Mouse (Mus musculus): Measurements from ENCODE around the gene 4921517D22Rik.

Gene 4921517D22Rik

DNA sequence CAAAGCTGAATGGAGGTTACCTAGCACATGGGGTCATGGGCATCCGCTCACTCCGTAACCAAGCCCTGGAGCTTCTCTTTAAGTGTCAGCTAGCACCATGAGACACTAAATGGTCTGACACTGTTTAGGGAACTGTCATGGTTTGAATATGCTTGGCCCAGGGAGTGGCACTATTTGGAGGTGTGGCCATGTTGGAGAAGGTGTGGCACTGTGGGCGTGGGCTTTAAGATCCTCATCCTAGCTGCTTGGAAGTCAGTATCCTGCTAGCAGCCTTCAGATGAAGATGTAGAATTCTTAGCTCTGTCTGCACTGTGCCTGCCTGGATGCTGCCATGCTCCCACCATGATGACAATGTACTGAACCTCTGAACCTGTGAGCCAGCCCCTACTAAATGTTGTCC, 33.5 kb downstream of the 4921517D22Rik start:
- no peak for DNase-seq (ENCODE audit: low spot score)

DNA sequence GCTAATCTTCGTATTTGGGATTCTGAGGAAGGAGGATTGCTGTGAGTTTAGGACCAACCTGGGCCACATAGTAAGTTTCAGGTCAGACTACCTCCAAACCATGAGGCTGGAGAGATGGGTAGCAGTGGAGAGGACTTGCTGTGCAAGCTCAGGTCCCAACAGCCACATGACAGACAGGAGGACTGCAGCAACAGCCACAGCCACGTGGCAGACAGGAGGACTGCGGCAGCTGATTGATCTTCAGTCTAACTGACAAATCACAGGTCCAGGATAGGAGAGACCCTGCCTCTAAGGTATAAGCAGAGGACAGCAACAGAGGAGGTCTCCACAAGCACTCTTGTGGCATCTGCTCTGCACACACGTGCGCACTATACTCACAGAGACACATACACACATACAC, 36.1 kb downstream of the 4921517D22Rik start:
- no peak for DNase-seq (ENCODE audit: low spot score)

DNA sequence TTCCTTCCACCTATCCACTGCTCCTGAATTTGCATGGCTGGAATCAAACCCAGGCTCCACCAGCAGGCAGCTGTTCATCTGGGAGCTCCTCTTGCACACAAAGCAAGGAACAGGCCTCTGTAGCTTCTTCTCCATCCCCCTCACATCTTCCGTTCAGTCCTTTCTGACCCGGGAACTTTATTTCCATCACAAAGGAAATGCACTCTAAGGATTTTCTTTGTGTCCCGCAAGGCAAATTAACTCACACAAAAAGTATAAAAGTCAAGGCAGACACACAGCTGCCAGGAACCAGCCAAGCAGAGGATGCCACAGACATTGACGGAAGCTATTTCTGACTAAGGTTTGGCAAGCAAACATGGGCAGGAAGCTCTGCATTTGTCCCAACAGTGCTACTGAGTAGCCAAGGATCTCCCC, 36.9 kb downstream of the 4921517D22Rik start:
- DNase-seq (ENCODE audit: low spot score) = no peak

DNA sequence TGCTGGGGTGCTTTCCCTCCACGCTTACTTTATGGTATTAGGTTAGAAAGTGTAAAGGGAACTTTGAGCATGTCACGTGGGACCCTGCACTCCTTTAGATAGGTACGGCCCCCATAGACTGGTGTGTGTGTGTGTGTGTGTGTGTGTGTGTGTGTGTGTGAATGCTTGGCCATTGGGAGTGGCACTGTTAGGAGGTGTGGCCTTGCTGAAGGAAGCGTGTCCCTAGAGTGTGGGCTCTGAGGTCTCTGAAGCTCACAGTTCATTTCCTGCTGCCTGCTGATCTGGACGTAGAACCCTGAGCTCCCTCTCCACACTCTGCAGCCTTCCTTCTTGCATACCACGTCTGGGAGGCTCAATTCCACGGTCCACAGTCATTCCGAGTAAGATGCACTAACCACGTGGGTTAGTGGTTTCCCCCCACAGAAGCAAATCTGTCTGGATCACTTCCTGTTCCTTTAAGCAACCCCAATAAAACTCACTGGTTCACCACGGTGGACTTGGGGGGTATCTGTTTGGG, 37.5 kb downstream of the 4921517D22Rik start:
- DNase-seq (ENCODE audit: low spot score) = peak; percentile 29

DNA sequence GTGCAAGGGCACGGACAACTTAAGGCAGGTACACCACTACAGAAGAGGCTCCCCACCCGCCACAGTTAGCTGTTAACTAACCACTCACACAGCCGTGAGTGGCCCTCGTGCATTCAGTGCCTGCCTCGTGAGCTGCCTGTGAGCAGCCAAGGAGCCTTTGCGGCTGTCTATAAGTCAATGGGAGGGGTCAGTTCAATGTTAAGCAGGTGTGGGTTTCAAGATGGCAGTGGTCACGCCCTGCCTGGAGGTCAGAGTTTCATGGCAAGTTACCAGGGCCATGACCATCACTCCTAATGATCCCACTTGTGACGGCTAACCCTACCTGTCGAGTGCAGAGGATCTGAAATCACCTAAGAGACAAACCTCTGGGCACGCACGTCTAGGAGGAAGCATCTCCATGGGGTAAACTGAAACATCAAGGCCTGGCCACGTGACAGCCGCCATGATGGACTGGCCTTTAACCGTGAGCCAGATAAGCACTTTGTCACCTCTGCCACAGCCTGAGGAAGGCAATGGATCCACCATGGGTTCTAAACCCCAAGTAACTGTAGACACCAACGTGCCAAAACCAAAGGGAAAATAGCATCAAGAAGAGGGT, 38.1 kb downstream of the 4921517D22Rik start:
- no peak for DNase-seq (ENCODE audit: low spot score)

DNA sequence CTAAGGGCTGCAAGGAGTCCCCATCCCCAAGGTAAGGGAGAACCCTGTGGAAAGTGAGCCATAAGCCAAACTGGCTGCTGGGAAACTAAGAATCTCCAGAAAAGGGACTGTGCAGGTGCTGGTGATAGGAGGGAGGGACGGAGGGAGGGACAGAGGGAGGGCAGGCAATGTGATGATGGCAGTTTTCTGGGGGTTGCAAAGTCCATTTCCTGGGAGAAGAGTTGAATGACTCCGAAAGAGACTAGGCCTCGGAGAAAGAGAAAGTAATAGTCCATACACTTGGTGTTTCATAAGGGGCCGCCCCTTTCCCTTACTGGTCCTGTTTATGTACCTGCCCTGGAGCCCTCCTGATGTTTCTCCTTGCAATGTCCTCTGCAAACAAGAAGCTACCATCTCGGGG, 39.4 kb downstream of the 4921517D22Rik start:
- no peak for DNase-seq (ENCODE audit: low spot score)

DNA sequence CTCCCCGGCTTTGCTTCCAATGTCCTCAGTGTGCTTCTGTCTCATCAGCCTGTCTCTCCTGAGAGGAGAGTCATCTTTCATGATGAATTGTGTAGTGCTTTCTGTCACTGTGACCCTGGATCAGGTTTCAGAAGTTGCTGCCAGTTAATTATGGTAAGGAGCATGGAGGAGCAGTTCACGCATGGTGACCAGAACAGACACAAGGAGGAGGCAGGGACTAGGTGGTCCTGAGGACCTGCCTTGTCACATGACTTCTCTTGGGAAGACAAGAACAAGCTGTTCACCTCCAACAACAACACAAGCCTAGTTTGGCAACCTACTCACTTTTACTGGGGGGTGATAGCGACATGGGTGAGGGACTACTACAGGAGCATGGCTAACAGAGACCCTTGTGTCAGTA, 40.8 kb downstream of the 4921517D22Rik start:
- no peak for DNase-seq (ENCODE audit: low spot score)

DNA sequence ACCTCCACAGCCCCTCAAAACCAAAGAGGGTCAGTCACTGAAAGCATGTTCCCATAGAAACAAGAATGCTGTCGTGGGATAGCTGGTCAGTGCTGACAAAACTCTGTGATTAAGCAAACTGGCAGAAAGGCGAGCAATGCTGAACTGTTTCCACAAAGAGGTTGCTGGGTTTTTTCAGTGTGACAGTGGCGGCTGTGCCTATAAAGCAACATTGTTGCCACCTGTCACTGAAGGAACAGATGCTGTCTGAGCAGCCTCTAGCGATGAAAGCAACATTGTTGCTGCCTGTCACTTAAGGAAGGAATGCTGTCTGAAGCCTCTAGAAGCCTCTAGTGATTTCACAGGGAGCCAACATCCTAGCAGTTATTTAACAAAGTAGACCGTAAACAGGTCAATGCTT, 41.3 kb downstream of the 4921517D22Rik start:
- DNase-seq (ENCODE audit: low spot score) = no peak

DNA sequence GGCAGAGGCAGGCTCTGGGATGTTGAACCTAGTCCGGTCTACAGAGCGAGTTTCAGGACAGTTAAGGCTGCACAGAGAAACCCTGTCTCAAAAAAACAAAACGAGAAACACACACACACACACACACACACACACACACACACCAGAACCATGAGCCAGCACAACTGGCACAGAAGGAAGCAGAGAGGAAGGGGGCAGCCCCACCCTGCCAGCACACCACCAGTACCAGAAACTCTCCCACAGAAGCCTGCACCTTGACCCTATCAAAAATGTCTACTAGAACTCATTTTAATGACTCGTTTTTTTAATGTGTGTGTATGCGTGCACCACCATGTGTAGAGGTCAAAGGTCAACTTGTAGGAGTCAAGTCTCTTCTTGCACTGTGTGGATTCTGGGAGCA, 44.1 kb downstream of the 4921517D22Rik start:
- DNase-seq (ENCODE audit: low spot score) = no peak

DNA sequence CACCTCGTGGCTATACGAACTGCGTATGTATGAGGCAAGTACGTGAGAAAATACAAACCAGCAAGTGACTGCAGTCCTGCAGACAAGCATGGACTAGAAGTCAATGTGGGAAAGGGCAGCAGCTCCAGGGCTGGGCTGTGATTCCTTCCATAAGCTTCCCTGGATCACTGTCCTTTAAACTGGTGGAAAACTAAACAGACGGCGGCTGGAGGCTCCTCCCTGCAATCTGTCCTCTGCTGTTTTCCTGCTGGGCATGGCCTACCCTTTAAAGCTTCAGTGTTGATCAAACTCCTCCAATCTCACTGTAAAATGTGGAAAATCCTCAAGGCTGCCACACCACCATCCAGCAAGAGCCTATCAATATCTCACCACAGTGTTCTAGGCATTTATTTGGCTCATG, 45.3 kb downstream of the 4921517D22Rik start:
- DNase-seq (ENCODE audit: low spot score) = no peak

DNA sequence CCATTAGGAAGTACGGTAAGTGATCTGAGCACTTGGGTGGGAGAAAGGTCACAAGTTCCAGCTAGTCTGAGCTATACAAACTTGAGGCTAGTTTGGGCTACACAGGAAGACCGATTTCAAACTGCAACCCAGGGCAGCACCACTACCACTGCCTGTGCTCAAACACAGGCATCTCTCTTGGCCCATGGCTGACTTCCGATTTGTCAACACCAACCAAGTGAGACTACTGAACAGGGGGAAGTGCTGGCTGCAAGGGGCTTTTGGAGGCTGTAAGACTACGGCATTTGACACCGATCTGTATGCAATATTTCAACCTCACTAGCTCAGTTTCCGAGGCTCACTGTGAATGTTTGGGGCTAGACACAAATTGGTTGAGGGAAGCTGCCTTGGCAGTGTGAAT, 46.4 kb downstream of the 4921517D22Rik start:
- no peak for DNase-seq (ENCODE audit: low spot score)

DNA sequence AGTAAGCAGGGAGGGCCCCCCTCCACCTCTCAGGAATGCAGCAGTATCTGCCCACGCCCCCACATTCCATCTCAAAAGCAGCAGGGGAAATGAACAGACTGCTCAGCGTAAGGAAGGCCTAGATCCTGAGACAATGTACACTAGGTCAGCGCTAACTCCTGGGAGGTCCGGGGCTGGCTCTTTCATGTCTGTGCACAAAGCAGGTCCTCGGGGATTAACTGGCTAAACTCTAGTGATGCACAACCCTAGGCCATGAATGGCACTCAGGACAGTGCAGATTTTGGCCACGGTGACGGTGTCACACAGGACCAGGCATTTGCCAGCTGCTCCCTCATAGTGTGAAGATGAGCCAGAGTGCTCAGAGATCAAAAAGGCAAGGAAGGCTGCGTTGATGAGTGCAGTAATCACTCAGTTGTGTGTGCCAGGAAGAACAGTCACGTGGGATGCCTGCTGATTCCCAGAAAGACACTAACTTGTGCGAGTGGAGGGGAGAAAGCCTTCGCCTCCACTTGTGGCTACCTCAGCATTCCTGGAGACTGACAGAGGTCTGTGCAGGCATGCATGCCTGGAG, 47.1 kb downstream of the 4921517D22Rik start:
- DNase-seq (ENCODE audit: low spot score) = no peak

DNA sequence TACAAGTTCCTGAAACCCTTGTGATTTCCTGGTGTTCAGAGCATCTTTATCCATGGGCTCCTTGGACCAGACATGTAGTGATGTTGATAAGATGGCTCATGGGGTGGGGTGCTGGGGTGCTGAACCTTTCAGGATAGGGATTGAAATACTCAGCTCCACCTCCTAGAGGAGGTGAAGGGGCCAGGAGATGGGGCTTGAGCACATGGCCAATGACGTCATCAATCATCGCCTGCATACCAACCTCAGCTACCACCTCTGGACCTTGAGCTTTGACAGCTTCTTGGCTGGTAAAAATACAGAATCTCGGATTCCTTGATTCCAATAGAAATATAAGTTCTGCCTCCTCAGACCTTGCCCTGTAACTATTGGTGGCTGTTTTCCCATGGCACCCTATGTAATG, 48.4 kb downstream of the 4921517D22Rik start:
- DNase-seq (ENCODE audit: low spot score) = no peak

DNA sequence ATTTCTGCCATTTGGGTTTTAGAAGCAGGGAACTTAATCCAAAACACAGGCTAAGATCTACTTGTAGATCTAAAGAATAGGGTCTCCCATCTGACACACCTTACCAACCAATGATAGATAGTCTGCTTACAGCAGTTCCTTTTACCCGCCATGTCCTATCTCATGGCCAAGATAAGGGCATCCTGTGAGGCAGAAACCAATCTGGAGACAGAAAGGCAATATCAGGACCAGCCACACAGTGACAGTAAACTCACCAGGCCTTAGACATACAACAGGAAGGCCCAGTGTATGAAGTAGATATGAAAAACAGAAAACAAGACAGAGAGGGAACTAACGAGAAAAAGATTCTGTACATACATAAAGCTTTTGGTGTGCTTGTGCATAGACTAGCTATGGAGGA, 51.1 kb downstream of the 4921517D22Rik start:
- DNase-seq (ENCODE audit: low spot score) = no peak

DNA sequence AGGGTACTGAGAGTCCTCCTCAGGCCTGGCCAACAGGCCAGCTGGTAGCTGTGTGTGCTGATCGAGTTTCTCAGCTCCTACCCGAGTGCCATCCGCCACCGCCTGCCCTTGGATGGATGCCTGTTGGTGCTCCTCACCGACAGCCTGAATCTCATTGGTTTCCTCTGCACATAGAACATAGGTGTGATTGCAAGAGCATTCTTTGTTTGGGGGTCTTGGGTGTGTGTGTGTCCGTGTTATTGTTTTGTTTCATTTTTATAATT, 53.8 kb downstream of the 4921517D22Rik start:
- no peak for DNase-seq (ENCODE audit: low spot score)

DNA sequence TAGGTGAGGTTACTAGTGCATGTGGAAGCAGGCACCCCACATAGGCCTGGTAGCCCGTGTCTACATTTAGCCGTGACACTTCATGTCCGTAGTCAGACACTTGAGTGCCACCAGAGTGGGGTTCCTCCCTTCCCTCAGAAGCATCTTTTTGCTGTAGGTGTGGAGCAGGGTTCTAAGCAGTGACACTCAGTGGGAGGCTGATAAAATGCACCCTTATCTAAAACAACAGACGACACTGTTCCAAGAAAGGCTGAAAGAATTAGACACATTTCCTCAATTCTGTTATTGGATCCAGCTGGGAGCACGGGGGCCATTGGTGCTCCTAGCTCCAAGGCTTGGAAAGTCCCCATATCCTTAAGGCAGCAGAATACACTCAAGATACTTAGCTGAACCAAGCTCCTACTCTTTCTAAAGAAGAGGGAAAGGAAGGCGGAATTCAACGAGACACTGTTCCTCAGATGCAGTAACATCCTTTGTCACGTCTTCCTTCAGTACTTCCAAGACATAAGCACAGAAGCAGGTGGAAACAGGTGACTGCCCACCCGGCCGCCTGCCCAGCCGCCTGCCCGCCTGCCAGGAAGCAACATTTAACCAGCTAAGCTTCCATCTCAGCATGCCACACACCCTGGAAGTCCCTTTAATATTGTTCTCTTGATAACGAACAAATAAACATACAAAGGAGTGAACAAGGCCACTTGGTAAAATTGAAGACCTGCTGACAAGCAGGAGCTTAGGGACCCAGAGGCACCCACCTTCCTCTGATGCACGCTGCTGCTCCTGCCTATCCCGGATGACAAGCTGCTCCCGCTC, 54.3 kb downstream of the 4921517D22Rik start:
- DNase-seq (ENCODE audit: low spot score) = no peak

DNA sequence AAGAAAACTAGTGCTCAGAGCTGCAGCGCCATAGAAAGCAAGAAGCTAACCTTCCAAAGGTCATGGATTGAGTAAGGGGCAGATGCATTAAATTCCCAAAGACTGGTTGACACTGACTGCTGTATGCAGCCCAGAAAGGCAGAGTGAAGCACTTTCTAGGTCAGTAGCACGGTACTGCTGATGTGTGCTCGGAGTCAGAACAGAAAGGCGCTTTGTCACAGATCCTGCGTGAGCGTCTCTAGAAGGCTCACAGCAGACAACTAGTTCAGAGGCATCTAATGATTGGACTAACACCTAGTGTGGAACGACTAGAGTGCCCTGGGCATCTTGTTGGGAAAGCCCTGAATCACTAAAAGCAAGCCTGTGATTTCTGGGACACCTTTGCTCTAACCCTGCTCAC, 56.1 kb downstream of the 4921517D22Rik start:
- DNase-seq (ENCODE audit: low spot score) = no peak

Data from spleen, adult 12 weeks (tissue).